Mouse (Mus musculus) MEL (cell line): ENCODE data around the gene Lsm6. TPM values are rescaled to one million over a fixed set of nuclear protein-coding genes. Genes with fewer than 3 reads are reported as not detected.

Experiments
- DNase-seq: peaks from one replicate; pipeline ENCODE4 v3.0.0; 2011; ENCODE audit warnings: low read depth, low spot score
- H3K27ac ChIP-seq: 2 replicates; pipeline ENCODE4 v1.5.1; 2012; ENCODE audit warnings: low read depth, mild to moderate bottlenecking, control low read depth, low read length, moderate library complexity; ENCODE audit not compliant: control insufficient read depth
- H3K27me3 ChIP-seq, 2 experiments: fragments of 150-350 bp in 1 of 2; sonication (generic) in 1 of 2; 2 replicates each; pipeline ENCODE4 v1.6.1; 2012; ENCODE audit warnings: low read length in 2 of 2, mild to moderate bottlenecking in 2 of 2, improper control_type of control experiment in 1 of 2, moderate library complexity in 1 of 2; ENCODE audit not compliant: insufficient read depth in 2 of 2, control insufficient read depth in 1 of 2
- H3K36me3 ChIP-seq, 2 experiments: 2 replicates each; pipeline ENCODE4 v1.6.1; 2012 to 2014; ENCODE audit warnings: low read length in 2 of 2, improper control_type of control experiment in 1 of 2, inconsistent platforms in 1 of 2, mild to moderate bottlenecking in 1 of 2; ENCODE audit not compliant: insufficient read depth in 2 of 2, control insufficient read depth in 1 of 2
- H3K4me1 ChIP-seq, 2 experiments: fragments of 150-350 bp in 1 of 2; sonication (generic) in 1 of 2; 2 replicates each; pipeline ENCODE4 v1.6.1; 2012; ENCODE audit warnings: low read length in 2 of 2, improper control_type of control experiment in 1 of 2, mild to moderate bottlenecking in 1 of 2; ENCODE audit not compliant: insufficient read depth in 2 of 2, control insufficient read depth in 1 of 2
- H3K4me3 ChIP-seq, 2 experiments: fragments of 150-350 bp in 1 of 2; sonication (generic) in 1 of 2; 2 replicates each; pipeline ENCODE4 v1.5.1; 2012; ENCODE audit warnings: low read depth in 2 of 2, low read length in 2 of 2, mild to moderate bottlenecking in 2 of 2, moderate library complexity in 2 of 2, control low read depth in 1 of 2, improper control_type of control experiment in 1 of 2; ENCODE audit not compliant: control insufficient read depth in 1 of 2, insufficient read depth in 1 of 2
- H3K79me2 ChIP-seq: 2 replicates; pipeline ENCODE4 v1.6.1; 2012; ENCODE audit warnings: mild to moderate bottlenecking, low read length, moderate library complexity; ENCODE audit not compliant: control insufficient read depth, poor library complexity, insufficient read depth
- H3K9ac ChIP-seq: 2 replicates; pipeline ENCODE4 v1.6.1; 2012; ENCODE audit warnings: low read depth, mild to moderate bottlenecking, control low read depth, low read length, moderate library complexity; ENCODE audit not compliant: control insufficient read depth, poor library complexity, severe bottlenecking
- H3K9me3 ChIP-seq: fragments of 150-350 bp; sonication (generic); replicated peaks from 2 replicates; pipeline ENCODE4 v1.6.1; 2012; ENCODE audit warnings: mild to moderate bottlenecking, low read length, improper control_type of control experiment, moderate library complexity; ENCODE audit not compliant: insufficient read depth
- CHD1 ChIP-seq: IDR thresholded peaks from 2 replicates; pipeline ENCODE4 v1.6.1; 2012; ENCODE audit warnings: low read depth, mild to moderate bottlenecking, inconsistent platforms, low read length, improper control_type of control experiment
- CHD2 ChIP-seq: IDR thresholded peaks from 2 replicates; pipeline ENCODE4 v1.6.1; 2011; ENCODE audit warnings: low read length, improper control_type of control experiment
- E2F4 ChIP-seq: IDR thresholded peaks from 2 replicates; pipeline ENCODE4 v1.6.1; 2011; ENCODE audit warnings: low read depth, low read length, improper control_type of control experiment, borderline replicate concordance
- ELF1 ChIP-seq: IDR thresholded peaks from 2 replicates; pipeline ENCODE4 v1.6.1; 2014; ENCODE audit warnings: low read depth, mild to moderate bottlenecking, inconsistent platforms, low read length, improper control_type of control experiment, moderate library complexity
- GABPA ChIP-seq: IDR thresholded peaks from 2 replicates; pipeline ENCODE4 v1.6.1; 2012; ENCODE audit warnings: low read depth, mild to moderate bottlenecking, inconsistent platforms, low read length, improper control_type of control experiment, moderate library complexity
- GATA1 ChIP-seq: IDR thresholded peaks from 2 replicates; pipeline ENCODE4 v1.6.1; 2011; ENCODE audit warnings: low read depth, low read length, improper control_type of control experiment
- HCFC1 ChIP-seq: IDR thresholded peaks from 2 replicates; pipeline ENCODE4 v1.6.1; 2012; ENCODE audit warnings: low read depth, mild to moderate bottlenecking, inconsistent platforms, low read length, improper control_type of control experiment, moderate library complexity
- JUND ChIP-seq: IDR thresholded peaks from 2 replicates; pipeline ENCODE4 v1.6.1; 2011; ENCODE audit warnings: low read depth, mild to moderate bottlenecking, improper control_type of control experiment, low read length
- MAFK ChIP-seq: IDR thresholded peaks from 2 replicates; pipeline ENCODE4 v1.6.1; 2011; ENCODE audit warnings: low read depth, mild to moderate bottlenecking, low read length, improper control_type of control experiment, borderline replicate concordance
- MAX ChIP-seq: IDR thresholded peaks from 2 replicates; pipeline ENCODE4 v1.6.1; 2011; ENCODE audit warnings: low read length, improper control_type of control experiment
- MEF2A ChIP-seq: IDR thresholded peaks from 2 replicates; pipeline ENCODE4 v1.6.1; 2014; ENCODE audit warnings: low read depth, mild to moderate bottlenecking, inconsistent platforms, low read length, improper control_type of control experiment; ENCODE audit not compliant: poor library complexity, insufficient replicate concordance, severe bottlenecking; ENCODE audit errors: extremely low read depth
- MXI1 ChIP-seq: IDR thresholded peaks from 2 replicates; pipeline ENCODE4 v1.6.1; 2011; ENCODE audit warnings: mild to moderate bottlenecking, low read depth, low read length, improper control_type of control experiment
- MYB ChIP-seq: IDR thresholded peaks from 2 replicates; pipeline ENCODE4 v1.6.1; 2011; ENCODE audit warnings: mild to moderate bottlenecking, low read depth, low read length, improper control_type of control experiment
- MYC ChIP-seq: IDR thresholded peaks from 2 replicates; pipeline ENCODE4 v1.6.1; 2011; ENCODE audit warnings: low read depth, mild to moderate bottlenecking, low read length, improper control_type of control experiment, moderate library complexity
- NRF1 ChIP-seq: IDR thresholded peaks from 2 replicates; pipeline ENCODE4 v1.6.1; 2014; ENCODE audit warnings: low read depth, mild to moderate bottlenecking, inconsistent platforms, low read length, improper control_type of control experiment, moderate library complexity; ENCODE audit not compliant: poor library complexity, insufficient read depth, severe bottlenecking
- POLR2AphosphoS2 ChIP-seq: IDR thresholded peaks from 2 replicates; pipeline ENCODE4 v1.6.1; 2011; ENCODE audit warnings: low read length, improper control_type of control experiment
- POLR2AphosphoS5 ChIP-seq: IDR thresholded peaks from 2 replicates; pipeline ENCODE4 v1.6.1; 2012; ENCODE audit warnings: low read depth, borderline replicate concordance, mild to moderate bottlenecking, inconsistent platforms, low read length, moderate library complexity, mixed read lengths
- SIN3A ChIP-seq: IDR thresholded peaks from 2 replicates; pipeline ENCODE4 v1.6.1; 2012; ENCODE audit warnings: low read length, improper control_type of control experiment, inconsistent platforms
- SMC3 ChIP-seq: IDR thresholded peaks from 2 replicates; pipeline ENCODE4 v1.6.1; 2011; ENCODE audit warnings: low read depth, low read length, improper control_type of control experiment
- TBP ChIP-seq: IDR thresholded peaks from 2 replicates; pipeline ENCODE4 v1.8.0; 2011; ENCODE audit warnings: low read depth, low read length, improper control_type of control experiment
- TCF12 ChIP-seq: IDR thresholded peaks from 2 replicates; pipeline ENCODE4 v1.6.1; 2014; ENCODE audit warnings: low read depth, mild to moderate bottlenecking, inconsistent platforms, low read length, improper control_type of control experiment, moderate library complexity
- UBTF ChIP-seq: IDR thresholded peaks from 2 replicates; pipeline ENCODE4 v1.6.1; 2012; ENCODE audit warnings: low read depth, mild to moderate bottlenecking, inconsistent platforms, low read length, improper control_type of control experiment, moderate library complexity, borderline replicate concordance; ENCODE audit not compliant: insufficient read depth
- ZC3H11A ChIP-seq: IDR thresholded peaks from 2 replicates; pipeline ENCODE4 v1.6.1; 2012; ENCODE audit warnings: low read depth, mild to moderate bottlenecking, inconsistent platforms, low read length, improper control_type of control experiment
- ZKSCAN1 ChIP-seq: IDR thresholded peaks from 2 replicates; pipeline ENCODE4 v1.6.1; 2012; ENCODE audit warnings: low read depth, mild to moderate bottlenecking, inconsistent platforms, low read length, improper control_type of control experiment, moderate library complexity
- ZMIZ1 ChIP-seq: IDR thresholded peaks from 2 replicates; pipeline ENCODE4 v1.6.1; 2012; ENCODE audit warnings: low read depth, mild to moderate bottlenecking, inconsistent platforms, low read length, improper control_type of control experiment, moderate library complexity
- ZNF384 ChIP-seq: IDR thresholded peaks from 2 replicates; pipeline ENCODE4 v1.6.1; 2012; ENCODE audit warnings: low read depth, mild to moderate bottlenecking, inconsistent platforms, low read length, improper control_type of control experiment
- polyA plus RNA-seq, 2 experiments: library from polyadenylated mRNA; stranded (reverse) in 1 of 2; unstranded in 1 of 2; fragments of >175 nt in 1 of 2; fragments of >200 nt in 1 of 2; gene quantifications; 2 replicates each; pipeline versions ENCODE4 v1.2.1 to v1.2.4; 2012; ENCODE audit warnings: low replicate concordance in 2 of 2, low read depth in 1 of 2; ENCODE audit not compliant: insufficient read length in 2 of 2, insufficient read depth in 1 of 2, missing spikeins in 1 of 2
- total RNA-seq: library from RNA; depleted of rRNA; stranded (reverse); fragments of 300-350 nt; gene quantifications from 2 replicates; pipeline ENCODE4 v1.2.3, GENCODE M21; 2012

Lsm6 gene
- total and polyA plus RNA-seq, 3 experiments = 109 to 172 TPM; not detected in 1

- Histone ChIP-seq H3K4me1 (no peaks in the 10 kb centered on the region), H3K9ac (no peak overlapping the region), H3K79me2 (no peaks in the 10 kb centered on the region), H3K4me3 (no peak overlapping the region), H3K27ac (no peak overlapping the region), H3K27me3 (no peaks in the 10 kb centered on the region), H3K36me3 (no peaks in the 10 kb centered on the region), H3K9me3 (no peaks in the 10 kb centered on the region)
- no peak for DNase-seq
- no peak for TF ChIP-seq MAX
- TF ChIP-seq UBTF = no peak
- no peak for TF ChIP-seq E2F4
- no peak for TF ChIP-seq MEF2A
These were observed 49.7 kb downstream of the Lsm6 start for GRCm38 (mm10) chr8:78771256-78771655.

- DNase-seq = no peak
- Histone ChIP-seq H3K27me3 (no peaks in the 10 kb centered on the region), H3K4me3 (no peak overlapping the region), H3K9ac (no peak overlapping the region), H3K79me2 (no peaks in the 10 kb centered on the region), H3K36me3 (no peaks in the 10 kb centered on the region), H3K27ac (no peak overlapping the region), H3K9me3 (no peaks in the 10 kb centered on the region), H3K4me1 (no peaks in the 10 kb centered on the region)
- TF ChIP-seq ZNF384 (no peak), ZKSCAN1 (no peak), POLR2AphosphoS2 (no peak), CHD2 (no peak), SMC3 (no peak), SIN3A (no peak), CHD1 (no peak), TCF12 (no peak), MYB (no peak)
These were observed 50.4 kb downstream of the Lsm6 start for GRCm38 (mm10) chr8:78770584-78770983.

DNA sequence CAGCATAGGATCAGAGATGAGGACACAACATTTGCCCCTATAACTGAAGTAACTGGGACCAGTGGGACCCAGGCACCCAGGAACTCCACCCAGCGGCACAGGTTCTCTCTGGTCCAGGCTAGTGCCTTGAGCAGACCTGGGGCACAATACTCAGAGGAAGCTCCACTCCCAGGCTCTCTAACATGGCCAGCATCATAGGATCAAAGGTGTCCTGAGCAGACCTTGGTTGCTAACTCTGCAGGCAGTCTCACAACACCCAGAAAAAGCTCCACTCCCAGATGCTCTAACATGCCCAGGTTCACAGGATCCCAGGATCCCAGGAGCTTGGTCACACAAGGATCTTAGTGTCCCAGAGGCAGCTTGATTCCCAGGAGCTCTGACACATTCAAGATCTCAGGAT is 55.4 kb downstream of the Lsm6 start:
- Histone ChIP-seq H3K79me2 (no peaks in the 10 kb centered on the region), H3K9ac (no peak overlapping the region), H3K36me3 (no peaks in the 10 kb centered on the region), H3K27ac (no peak overlapping the region), H3K27me3 (no peaks in the 10 kb centered on the region; a peak in 1 of 4 replicates), H3K4me3 (no peak overlapping the region), H3K4me1 (no peaks in the 10 kb centered on the region), H3K9me3 (no peaks in the 10 kb centered on the region)
- TF ChIP-seq GATA1 (no peak), MEF2A (no peak), E2F4 (no peak), ELF1 (no peak), TCF12 (no peak), POLR2AphosphoS2 (no peak), NRF1 (no peak), ZMIZ1 (no peak), ZC3H11A (no peak), HCFC1 (no peak), MAFK (no peak), POLR2AphosphoS5 (no peak), MYC (no peak), MXI1 (no peak), GABPA (no peak), JUND (no peak), TBP (no peak)
- no peak for DNase-seq
